Mouse (Mus musculus) heart, adult 8-10 months (tissue): Measurements from ENCODE around the gene Traf7. TPM values are rescaled to one million over a fixed set of nuclear protein-coding genes. Genes with fewer than 3 reads are reported as not detected.

Experiments used
- DNase-seq: peaks from one replicate; pipeline ENCODE4 v3.0.0; 2022; ENCODE audit warnings: low spot score
- total RNA-seq, 4 experiments: library from RNA; stranded (reverse); gene quantifications; 2 replicates each; pipeline ENCODE4 v1.2.4; 2022

Traf7 gene
- total RNA-seq, 4 experiments from 2014 or later = 37.0 to 50.9 (median 42.7) TPM

GRCm38 (mm10) chr17:24477985-24478600, 49.6 kb downstream of the Traf7 start:
- no peak for DNase-seq

- no peak for DNase-seq
Measured at GRCm38 (mm10) chr17:24477053-24477984, 50.4 kb downstream of the Traf7 start.

GRCm38 (mm10) chr17:24476022-24476776, 51.5 kb downstream of the Traf7 start:
- DNase-seq = no peak

DNA sequence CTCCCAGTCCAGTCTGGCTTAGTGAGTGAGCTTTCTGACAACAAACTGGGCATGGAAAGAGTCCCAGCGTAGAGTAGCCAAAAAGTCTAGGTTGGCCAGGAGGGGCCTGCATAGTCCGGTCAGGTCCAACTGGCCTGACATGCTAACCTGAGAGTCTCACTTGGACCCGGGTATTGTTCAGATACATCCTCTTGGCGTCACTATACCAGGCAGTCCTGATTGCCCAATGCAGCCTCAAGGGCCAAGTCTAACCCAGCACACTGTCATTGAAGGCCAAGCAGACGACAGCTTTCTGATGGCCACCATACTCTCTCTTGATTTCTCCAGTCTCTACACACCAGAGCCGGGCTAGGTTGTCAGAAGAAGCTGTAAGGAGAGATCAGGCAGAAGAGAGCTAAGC, 52.2 kb downstream of the Traf7 start:
- no peak for DNase-seq

- DNase-seq = no peak
Measured at GRCm38 (mm10) chr17:24474557-24474956, 53.2 kb downstream of the Traf7 start.

DNA sequence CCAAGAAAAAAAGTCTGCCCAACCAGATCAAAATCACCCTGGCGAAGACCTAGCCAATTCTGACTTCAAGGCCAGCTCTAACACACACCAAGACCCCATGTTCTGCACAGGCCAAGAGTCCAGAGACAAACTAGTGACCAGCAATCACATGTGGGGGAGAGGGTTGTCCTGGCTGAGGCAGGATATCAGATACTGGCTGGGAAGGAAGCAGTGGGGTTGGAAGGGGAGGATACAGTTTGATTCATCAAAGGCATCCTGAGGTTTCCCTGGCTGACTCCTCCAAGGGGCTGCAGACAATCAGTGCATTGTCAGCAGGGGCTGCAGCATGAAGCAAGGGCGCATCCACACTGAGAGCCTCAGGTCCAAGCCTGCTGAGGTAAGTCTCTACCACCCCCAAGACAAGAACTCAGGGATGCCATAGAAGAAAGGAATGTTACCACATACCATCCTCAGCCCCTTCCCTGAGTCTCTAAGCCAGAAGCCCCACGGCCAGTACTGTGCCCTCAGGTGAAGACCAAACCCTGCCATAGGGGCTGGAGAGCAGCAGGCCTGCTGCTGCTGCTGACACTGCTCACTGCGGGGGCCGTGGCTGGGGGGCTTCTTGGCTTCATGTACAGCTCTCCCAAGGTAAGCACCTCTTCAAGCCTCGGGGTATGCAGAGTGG, 54.0 kb downstream of the Traf7 start, which contains the start of gene Bricd5:
Gene Bricd5, plus strand, starts transcription at position 273 of the 664 bp plus-strand sequence.
- no peak for DNase-seq

GRCm38 (mm10) chr17:24472512-24472911, 55.2 kb downstream of the Traf7 start:
- peak; percentile 52 for DNase-seq

DNA sequence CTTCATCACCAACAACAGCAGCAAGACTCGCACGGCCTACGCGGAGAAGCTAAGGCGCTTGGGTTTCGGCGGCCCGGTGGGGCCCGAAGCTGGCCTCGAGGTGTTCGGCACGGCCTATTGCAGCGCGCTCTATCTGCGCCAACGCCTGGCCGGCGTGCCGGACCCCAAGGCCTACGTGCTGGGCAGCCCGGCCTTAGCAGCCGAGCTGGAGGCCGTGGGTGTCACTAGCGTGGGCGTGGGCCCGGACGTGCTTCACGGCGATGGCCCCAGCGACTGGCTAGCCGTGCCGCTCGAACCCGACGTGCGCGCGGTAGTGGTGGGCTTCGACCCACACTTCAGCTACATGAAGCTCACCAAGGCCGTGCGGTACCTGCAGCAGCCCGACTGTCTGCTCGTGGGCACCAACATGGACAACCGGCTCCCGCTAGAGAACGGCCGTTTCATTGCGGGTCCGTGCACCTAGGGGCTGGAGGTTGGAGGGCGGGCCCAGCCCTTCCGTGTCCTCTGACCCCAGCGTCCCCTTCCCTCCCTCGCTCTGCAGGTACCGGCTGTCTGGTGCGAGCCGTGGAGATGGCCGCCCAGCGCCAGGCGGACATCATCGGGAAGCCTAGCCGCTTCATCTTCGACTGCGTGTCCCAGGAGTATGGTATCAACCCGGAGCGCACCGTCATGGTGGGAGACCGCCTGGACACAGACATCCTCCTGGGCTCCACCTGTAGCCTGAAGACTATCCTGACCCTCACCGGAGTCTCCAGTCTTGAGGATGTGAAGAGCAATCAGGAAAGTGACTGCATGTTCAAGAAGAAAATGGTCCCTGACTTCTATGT, 56.8 kb downstream of the Traf7 start:
- no peak for DNase-seq

GRCm38 (mm10) chr17:24469910-24470602, 57.7 kb downstream of the Traf7 start, which contains the start of the genes E4f1 and Pgp:
E4f1 (minus strand) TSS chr17:24470313.
Pgp (plus strand) TSS chr17:24470392.
- peak; percentile 98 for DNase-seq

DNA sequence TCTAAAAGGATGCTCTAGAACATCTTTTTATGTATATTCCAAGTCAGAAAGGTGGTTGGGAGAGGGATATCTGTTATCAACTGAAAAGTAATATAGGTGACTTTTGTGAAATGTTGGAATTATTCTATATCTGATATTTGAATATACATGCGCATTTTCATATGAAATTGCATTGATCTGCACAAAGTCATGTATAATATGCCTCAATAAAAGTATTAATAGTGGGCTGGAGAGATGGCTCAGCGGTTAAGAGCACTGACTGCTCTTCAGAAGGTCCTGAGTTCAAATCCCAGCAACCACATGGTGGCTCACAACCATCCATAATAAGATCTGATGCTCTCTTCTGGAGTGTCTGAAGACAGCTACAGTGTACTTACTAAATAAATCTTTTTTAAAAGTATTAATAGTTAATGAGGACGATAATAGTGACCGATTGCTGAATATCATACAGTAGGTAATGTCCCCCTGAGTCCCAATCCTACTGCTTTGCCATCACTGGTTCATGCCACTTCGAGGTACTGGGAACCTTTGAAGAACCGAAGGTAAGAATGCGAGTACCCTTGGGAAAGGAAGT, 58.3 kb downstream of the Traf7 start:
- DNase-seq = no peak

DNA sequence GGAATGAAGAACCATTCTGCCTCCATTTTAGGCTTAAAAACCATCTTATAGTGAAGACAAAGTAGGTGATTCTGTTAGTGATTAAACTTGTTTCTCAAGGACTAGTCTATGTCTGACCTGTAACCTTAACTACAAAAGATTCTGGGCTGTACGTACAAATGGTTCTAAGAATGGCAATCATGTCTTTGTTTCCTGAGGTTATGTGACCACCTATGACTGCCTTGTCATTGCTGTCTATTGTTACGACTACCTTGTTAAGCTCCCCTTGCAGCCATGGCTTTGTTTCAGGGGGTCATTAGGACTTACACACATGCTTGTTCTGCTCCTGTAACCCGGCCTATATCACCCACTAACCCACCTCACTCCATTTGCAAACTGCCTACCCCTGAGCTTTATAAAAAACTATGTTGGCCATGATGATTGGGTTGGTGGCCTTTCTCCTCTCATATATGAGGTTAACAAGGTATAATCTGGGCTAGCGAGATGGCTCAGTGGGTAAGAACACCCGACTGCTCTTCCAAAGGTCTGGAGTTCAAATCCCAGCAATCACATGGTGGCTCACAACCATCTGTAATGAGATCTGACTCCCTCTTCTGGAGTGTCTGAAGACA, 59.0 kb downstream of the Traf7 start:
- DNase-seq = no peak

GRCm38 (mm10) chr17:24463374-24464133, 64.2 kb downstream of the Traf7 start:
- no peak for DNase-seq

DNA sequence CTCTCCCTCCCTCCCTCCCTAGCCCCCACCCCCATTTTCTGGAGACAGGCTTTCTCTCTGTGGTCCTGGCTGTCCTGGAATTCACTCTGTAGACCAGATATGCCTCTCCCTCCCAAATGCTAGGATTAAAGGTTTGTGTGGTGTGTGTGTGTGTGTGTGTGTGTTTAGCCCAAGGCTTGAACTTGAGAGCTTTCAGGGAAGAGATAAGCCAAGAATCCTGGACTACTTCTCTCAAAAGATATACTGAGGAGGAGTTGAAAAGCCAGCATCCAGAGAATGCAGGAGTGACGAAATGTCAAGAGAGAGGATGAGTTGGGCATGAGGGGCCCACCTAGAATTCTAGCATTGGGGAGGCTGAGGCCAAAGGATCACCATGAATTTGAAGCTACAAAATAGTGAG, 64.8 kb downstream of the Traf7 start:
- DNase-seq = no peak

DNA sequence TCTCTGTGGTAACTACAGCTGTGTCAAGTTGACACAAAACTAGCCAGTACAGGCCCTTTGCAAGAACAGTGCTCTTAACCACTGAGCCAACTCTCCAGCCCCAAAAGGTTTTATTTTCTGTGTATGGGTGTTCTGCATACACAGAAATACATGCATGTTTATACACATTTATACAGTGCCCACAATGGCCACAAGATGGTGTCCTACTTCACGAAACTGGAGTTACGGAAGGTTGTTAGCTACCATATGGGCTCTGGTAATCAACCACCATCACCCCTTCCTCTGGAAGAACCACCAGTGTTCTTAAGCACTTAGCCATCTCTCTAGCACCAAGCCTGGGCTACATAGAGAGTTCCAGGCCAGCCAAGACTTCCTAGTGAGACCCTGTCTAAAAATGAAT, 66.2 kb downstream of the Traf7 start:
- no peak for DNase-seq
